8 mouse cellular contexts compared by ENCODE assay signal in the genomic region with DNA sequence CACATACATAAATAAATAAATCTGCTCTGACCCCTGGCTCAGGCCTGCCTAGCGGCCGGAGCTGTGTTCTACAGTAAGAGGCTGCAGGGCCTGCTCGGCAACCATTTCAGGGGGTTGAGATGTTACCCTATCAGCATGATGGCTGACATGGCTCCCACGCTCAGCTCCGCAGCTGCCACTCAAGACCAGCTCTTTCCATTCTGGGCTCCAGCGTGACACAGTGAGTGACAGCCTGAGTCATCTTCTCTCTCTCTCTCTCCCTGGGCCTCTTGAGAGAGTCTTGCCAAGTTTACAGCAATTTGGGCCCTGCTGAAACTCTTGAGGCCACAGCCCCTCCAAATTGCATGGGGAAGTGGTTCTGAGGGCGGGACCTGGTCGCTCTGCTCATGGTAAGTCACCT. TPM values are rescaled to one million over a fixed set of nuclear protein-coding genes. Genes with fewer than 3 reads are reported as not detected.
DNase-seq lines count a peak whose midpoint lies in the region; ATAC-seq lines count a peak whose summit lies in the region.

No protein-coding gene starts in this region.

- H3K4me2 ChIP-seq in hindbrain, embryonic 12.5 days (replicated peaks), result no peak overlapping the region
- no peak overlapping the region for H3K4me2 ChIP-seq in hindbrain, embryonic 16.5 days (ENCODE audit: low read length)
- no peak overlapping the region for H3K4me2 ChIP-seq in embryonic facial prominence, embryonic 15.5 days (replicated peaks)
- no peak overlapping the region for H3K4me2 ChIP-seq in midbrain, embryonic 14.5 days (ENCODE audit: low read length)

- H3K4me1 ChIP-seq in hindbrain, embryonic 12.5 days, result peaks cover 48% of the 10 kb centered on the region
- H3K4me1 ChIP-seq in hindbrain, embryonic 16.5 days (ENCODE audit: control insufficient read depth, insufficient read depth, low read depth, low read length), result peaks cover 8% of the 10 kb centered on the region
- H3K4me1 ChIP-seq in embryonic facial prominence, embryonic 15.5 days, result peaks cover 60% of the 10 kb centered on the region
- H3K4me1 ChIP-seq in midbrain, embryonic 14.5 days (ENCODE audit: control insufficient read depth, insufficient read depth, low read length), result no peaks in the 10 kb centered on the region

- no peaks in the 10 kb centered on the region for H3K27me3 ChIP-seq in hindbrain, embryonic 12.5 days
- H3K27me3 ChIP-seq in hindbrain, embryonic 16.5 days (replicated peaks; ENCODE audit: control insufficient read depth, insufficient read depth, low read length), result no peaks in the 10 kb centered on the region
- H3K27me3 ChIP-seq in embryonic facial prominence, embryonic 15.5 days, result no peaks in the 10 kb centered on the region
- no peaks in the 10 kb centered on the region for H3K27me3 ChIP-seq in midbrain, embryonic 14.5 days (ENCODE audit: control insufficient read depth, insufficient read depth, low read length)

- DNase-seq in right cerebral cortex, adult 18-20 months, result peak; percentile 71
- DNase-seq in right cerebral cortex, postnatal 14 days, result no peak
- DNase-seq in telencephalon, adult 2 months (ENCODE audit: low read depth, low spot score), result peak; percentile 65
- DNase-seq in midbrain, embryonic 14.5 days, result no peak
- no peak for DNase-seq in spleen, postnatal 10 days (ENCODE audit: low spot score in 2 of 2)

- H3K9me3 ChIP-seq in hindbrain, embryonic 12.5 days (replicated peaks), result no peaks in the 10 kb centered on the region
- H3K9me3 ChIP-seq in hindbrain, embryonic 16.5 days (ENCODE audit: control insufficient read depth, low read length), result no peaks in the 10 kb centered on the region
- H3K9me3 ChIP-seq in embryonic facial prominence, embryonic 15.5 days (replicated peaks), result no peaks in the 10 kb centered on the region
- H3K9me3 ChIP-seq in midbrain, embryonic 14.5 days (ENCODE audit: control insufficient read depth, low read length), result no peaks in the 10 kb centered on the region

- peak overlapping the region; percentile 60 for H3K27ac ChIP-seq in hindbrain, embryonic 12.5 days
- no peak overlapping the region for H3K27ac ChIP-seq in hindbrain, embryonic 16.5 days (ENCODE audit: low read depth, low read length)
- H3K27ac ChIP-seq in embryonic facial prominence, embryonic 15.5 days (replicated peaks), result peak overlapping the region; percentile 97
- H3K27ac ChIP-seq in midbrain, embryonic 14.5 days (replicated peaks; ENCODE audit: low read depth, low read length), result no peak overlapping the region

- no peak for ATAC-seq in hindbrain, embryonic 12.5 days (ENCODE audit: low FRiP score)
- ATAC-seq in hindbrain, embryonic 16.5 days, result no peak
- no peak for ATAC-seq in embryonic facial prominence, embryonic 15.5 days (ENCODE audit: insufficient number of reproducible peaks, low FRiP score, low TSS enrichment, low read depth)
- no peak for ATAC-seq in midbrain, embryonic 14.5 days (ENCODE audit: low FRiP score, low TSS enrichment)

- H3K36me3 ChIP-seq in hindbrain, embryonic 12.5 days, result peaks cover 6% of the 10 kb centered on the region; the same call in 1 of the 2 replicates
- H3K36me3 ChIP-seq in hindbrain, embryonic 16.5 days (ENCODE audit: control insufficient read depth, insufficient read depth, low read length), result no peaks in the 10 kb centered on the region
- H3K36me3 ChIP-seq in embryonic facial prominence, embryonic 15.5 days, result no peaks in the 10 kb centered on the region
- H3K36me3 ChIP-seq in midbrain, embryonic 14.5 days (ENCODE audit: control insufficient read depth, insufficient read depth, low read length), result peaks cover 15% of the 10 kb centered on the region; the same call in 1 of the 2 replicates

- H3K4me3 ChIP-seq in hindbrain, embryonic 12.5 days, result no peak overlapping the region
- H3K4me3 ChIP-seq in hindbrain, embryonic 16.5 days (ENCODE audit: low read length), result no peak overlapping the region
- H3K4me3 ChIP-seq in embryonic facial prominence, embryonic 15.5 days (replicated peaks), result no peak overlapping the region
- H3K4me3 ChIP-seq in midbrain, embryonic 14.5 days (replicated peaks; ENCODE audit: low read depth, low read length), result no peak overlapping the region

- 89% methylated on average over 8 of the region's 8 CpGs for WGBS in hindbrain, embryonic 12.5 days
- 84% methylated on average over 8 of the region's 8 CpGs for WGBS in hindbrain, embryonic 16.5 days
- WGBS in embryonic facial prominence, embryonic 15.5 days, result 75% methylated on average over 8 of the region's 8 CpGs
- WGBS in midbrain, embryonic 14.5 days, result 90% methylated on average over 8 of the region's 8 CpGs

- H3K9ac ChIP-seq in hindbrain, embryonic 12.5 days, result no peak overlapping the region
- no peak overlapping the region for H3K9ac ChIP-seq in hindbrain, embryonic 16.5 days (ENCODE audit: low read depth, low read length)
- no peak overlapping the region for H3K9ac ChIP-seq in embryonic facial prominence, embryonic 15.5 days
- H3K9ac ChIP-seq in midbrain, embryonic 14.5 days (replicated peaks; ENCODE audit: low read length), result no peak overlapping the region

RNA-seq across cellular contexts. Expression of gene Faap20, which starts 32.0 kb away (rescaled TPM):
- polyA plus RNA-seq in hindbrain, embryonic 12.5 days (2016; fragmentation: Nextera tagmentation; extraction: Ambion mirVana), result 90.8 and 98.6 TPM in 2 replicates
- polyA plus RNA-seq in hindbrain, embryonic 16.5 days (2015; fragmentation: Nextera tagmentation; extraction: Ambion mirVana), result 72.1 and 72.5 TPM in 2 replicates
- 74.9 and 75.0 TPM in 2 replicates for polyA plus RNA-seq in embryonic facial prominence, embryonic 15.5 days (2015; fragmentation: Nextera tagmentation; extraction: Ambion mirVana)
- 74.1 and 85.6 TPM in 2 replicates for polyA plus RNA-seq in midbrain, embryonic 14.5 days (2014; fragmentation: Nextera tagmentation; extraction: Ambion mirVana)

RNA-seq across cellular contexts. Expression of gene Ski, which starts 59.3 kb away (rescaled TPM):
- polyA plus RNA-seq in hindbrain, embryonic 12.5 days (2016; fragmentation: Nextera tagmentation; extraction: Ambion mirVana), result 12.6 and 13.5 TPM in 2 replicates
- 11.1 TPM in 2 replicates for polyA plus RNA-seq in hindbrain, embryonic 16.5 days (2015; fragmentation: Nextera tagmentation; extraction: Ambion mirVana)
- 24.4 and 26.3 TPM in 2 replicates for polyA plus RNA-seq in embryonic facial prominence, embryonic 15.5 days (2015; fragmentation: Nextera tagmentation; extraction: Ambion mirVana)
- 14.3 and 15.4 TPM in 2 replicates for polyA plus RNA-seq in midbrain, embryonic 14.5 days (2014; fragmentation: Nextera tagmentation; extraction: Ambion mirVana)

Comparison
In these comparisons a context has a peak if more than half of its experiments do, and no peak if none do; other contexts are left out.
1. H3K27ac ChIP-seq: peak in hindbrain, embryonic 12.5 days (single experiment) and embryonic facial prominence, embryonic 15.5 days (single experiment); none in hindbrain, embryonic 16.5 days (single experiment) and midbrain, embryonic 14.5 days (single experiment).
2. DNase-seq: peak in right cerebral cortex, adult 18-20 months (single experiment) and telencephalon, adult 2 months (single experiment); none in right cerebral cortex, postnatal 14 days (single experiment), midbrain, embryonic 14.5 days (single experiment) and spleen, postnatal 10 days (0 of 2).